Mouse (Mus musculus) urinary bladder, adult 2 months (tissue): ENCODE data around the gene Nudt22. TPM values are rescaled to one million over a fixed set of nuclear protein-coding genes. Genes with fewer than 3 reads are reported as not detected.

ENCODE experiments used
- DNase-seq: peaks from one replicate; pipeline ENCODE4 v3.0.0; 2022; ENCODE audit warnings: low spot score
- polyA plus RNA-seq: library from polyadenylated mRNA; depleted of rRNA; stranded (reverse); fragments of >200 nt; gene quantifications from 2 replicates; pipeline ENCODE4 v1.2.3, GENCODE M21; 2012; rRNA removed

Nudt22 gene
- polyA plus RNA-seq, 1 experiment = 37.4 TPM

- DNase-seq = no peak
Observed at GRCm38 (mm10) chr19:6949951-6950350, 46.0 kb downstream of the Nudt22 start.

DNA sequence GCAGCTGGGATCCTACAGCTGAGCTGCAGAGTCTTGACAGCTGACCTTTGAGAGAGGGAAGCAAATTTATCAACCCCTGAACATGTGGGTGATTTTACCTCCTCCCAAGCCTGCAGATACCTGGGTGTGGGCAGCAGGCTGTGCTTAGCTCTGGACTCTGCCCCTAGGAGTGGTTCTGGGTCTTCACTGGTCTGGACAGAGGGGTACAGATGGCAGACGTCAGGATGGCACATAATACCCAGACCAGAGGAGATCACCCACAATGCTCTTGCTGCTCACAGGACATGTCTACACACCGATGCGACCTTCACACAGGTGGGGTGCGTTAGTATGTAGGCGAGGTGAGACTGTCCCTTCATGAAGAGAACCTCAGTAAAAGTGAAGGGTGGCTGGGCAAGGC is 46.4 kb downstream of the Nudt22 start:
- DNase-seq = no peak

GRCm38 (mm10) chr19:6948186-6948585 is 47.7 kb downstream of the Nudt22 start:
- no peak for DNase-seq

DNA sequence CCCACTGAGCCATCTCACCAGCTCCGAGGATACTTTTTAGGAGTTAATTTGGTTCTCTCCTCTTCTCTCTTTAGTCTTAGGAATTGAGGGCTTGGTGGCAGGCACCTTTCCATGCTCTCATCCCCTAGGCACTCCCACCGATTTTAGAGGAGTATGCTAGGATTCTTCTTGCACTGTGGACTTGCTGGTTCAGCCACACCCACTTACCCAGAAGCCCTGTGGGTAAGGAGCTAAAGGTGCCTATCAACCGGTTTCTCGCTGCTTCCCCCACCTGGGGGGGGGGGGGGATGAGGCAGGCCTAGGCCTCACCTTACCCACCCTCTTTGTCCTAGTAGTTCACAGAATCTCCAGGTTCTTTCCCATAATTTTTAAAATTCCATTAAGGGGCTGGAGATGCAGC is 48.2 kb downstream of the Nudt22 start:
- no peak for DNase-seq

DNA sequence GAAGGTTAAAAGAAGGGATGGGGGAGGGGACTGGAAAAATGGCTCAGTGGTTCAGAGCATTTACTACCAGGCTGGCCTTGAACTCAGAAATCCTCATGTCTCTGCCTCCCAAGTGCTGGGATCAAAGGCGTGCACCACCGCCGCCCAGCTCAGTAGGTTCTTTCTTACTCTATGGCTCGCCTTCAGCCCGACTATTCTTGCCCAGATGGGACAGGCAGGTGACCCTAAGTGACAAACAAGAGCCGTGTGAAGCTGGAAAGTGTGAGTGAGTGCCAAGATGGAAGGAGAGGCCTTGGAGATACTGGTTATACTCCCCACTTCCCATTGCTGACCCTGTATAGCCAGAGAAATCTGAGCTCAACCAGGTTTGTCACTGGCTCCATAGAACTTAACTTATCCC is 52.2 kb downstream of the Nudt22 start:
- no peak for DNase-seq

Other genes starting within 250 kb of the Nudt22 start
- 34.6 and 37.5 TPM in 2 replicates for gene Rps6ka4, start 155.5 kb downstream of the Nudt22 start, polyA plus RNA-seq
- 2.5 and 3.2 TPM in 2 replicates for gene Ccdc88b, start 137.9 kb downstream of the Nudt22 start, polyA plus RNA-seq
- gene Trmt112, start 86.4 kb downstream of the Nudt22 start, polyA plus RNA-seq = 114 and 126 TPM in 2 replicates
- 308 and 425 TPM in 2 replicates for gene Prdx5, start 86.0 kb downstream of the Nudt22 start, polyA plus RNA-seq
- 55.8 and 59.1 TPM in 2 replicates for gene Esrra, start 74.3 kb downstream of the Nudt22 start, polyA plus RNA-seq
- gene Catsperz, start 70.7 kb downstream of the Nudt22 start, polyA plus RNA-seq = 3.6 and 4.1 TPM in 2 replicates
- gene Kcnk4, start 61.6 kb downstream of the Nudt22 start, polyA plus RNA-seq = 1.6 and 1.8 TPM in 2 replicates
- 67.2 and 75.9 TPM in 2 replicates for gene Bad, start 54.3 kb downstream of the Nudt22 start, polyA plus RNA-seq
- 46.3 and 52.2 TPM in 2 replicates for gene Gpr137, start 53.6 kb downstream of the Nudt22 start, polyA plus RNA-seq
- gene Ppp1r14b, start 21.1 kb downstream of the Nudt22 start, polyA plus RNA-seq = 100 and 132 TPM in 2 replicates
- gene Plcb3, start 19.6 kb downstream of the Nudt22 start, polyA plus RNA-seq = 83.5 and 88.1 TPM in 2 replicates
- 83.0 and 89.1 TPM in 2 replicates for gene Fkbp2, start 15.6 kb downstream of the Nudt22 start, polyA plus RNA-seq
- gene Vegfb, start 8.5 kb downstream of the Nudt22 start, polyA plus RNA-seq = 48.1 and 76.3 TPM in 2 replicates
- 61.7 and 65.2 TPM in 2 replicates for gene Dnajc4, start 3.5 kb downstream of the Nudt22 start, polyA plus RNA-seq
- 22.9 and 28.4 TPM in 2 replicates for gene Trpt1, start within 50 bp of the Nudt22 start, polyA plus RNA-seq
- 13.9 and 15.7 TPM in 2 replicates for gene Fermt3, start 23.4 kb upstream of the Nudt22 start, polyA plus RNA-seq
- 82.9 and 85.9 TPM in 2 replicates for gene Stip1, start 43.9 kb upstream of the Nudt22 start, polyA plus RNA-seq
- gene Macrod1, start 60.7 kb upstream of the Nudt22 start, polyA plus RNA-seq = 23.7 and 26.2 TPM in 2 replicates
- gene Flrt1, start 109.6 kb upstream of the Nudt22 start, polyA plus RNA-seq = 0.37 and 0.66 TPM in 2 replicates
- gene Otub1, start 210.2 kb upstream of the Nudt22 start, polyA plus RNA-seq = 91.0 and 97.6 TPM in 2 replicates
- 508 and 528 TPM in 2 replicates for gene Cox8a, start 221.5 kb upstream of the Nudt22 start, polyA plus RNA-seq
- gene Naa40, start 245.1 kb upstream of the Nudt22 start, polyA plus RNA-seq = 25.7 and 27.6 TPM in 2 replicates